Mouse (Mus musculus): ENCODE data around the gene Fndc3b.

GRCm38 (mm10) chr3:27745651-27746050, 34.5 kb upstream of the Fndc3b start:
- TF ChIP-seq CTCF (conservative IDR thresholded peaks at IDR 0.05; ENCODE audit: low read length) (no peak), POU5F1 (IDR thresholded peaks at IDR 0.05; ENCODE audit: borderline replicate concordance, low read length) (no peak)

Data from E14TG2a.4 (cell line).